21 mouse cellular contexts compared by ENCODE assay signal in genomic region chr13:34818211-34818610, GRCm38 (mm10).
"Had no signal": no experiment of that assay in that cellular context is flagged by ENCODE, and none has a peak within 500 bp of the region (broad histone marks: within the 10 kb centered on the region; RNA-seq: fewer than 3 reads in every experiment).

No protein-coding gene starts in this region.

- DNase-seq: liver, embryonic 13.5 days; liver, postnatal 0 days; midbrain, embryonic 14.5 days; retina, postnatal 1 day; right cerebral cortex, adult 18-20 months; right cerebral cortex, postnatal 25 days; right cerebral cortex, postnatal 4 days; spleen, adult 18-20 months; thymus, adult 2 months; thymus, postnatal 25 days; thymus, postnatal 4 days had no signal

- H3K9me3 ChIP-seq: liver, embryonic 13.5 days; liver, embryonic 15.5 days; lung, embryonic 15.5 days; midbrain, embryonic 10.5 days; neural tube, embryonic 13.5 days; neural tube, embryonic 15.5 days had no signal

- H3K4me2 ChIP-seq: liver, embryonic 13.5 days; liver, embryonic 15.5 days; lung, embryonic 15.5 days; midbrain, embryonic 12.5 days; neural tube, embryonic 13.5 days; neural tube, embryonic 15.5 days had no signal

- H3K36me3 ChIP-seq: liver, embryonic 13.5 days; liver, embryonic 15.5 days; lung, embryonic 15.5 days; midbrain, embryonic 10.5 days; midbrain, embryonic 12.5 days; neural tube, embryonic 13.5 days; neural tube, embryonic 15.5 days had no signal

- H3K27ac ChIP-seq: liver, embryonic 13.5 days; liver, embryonic 15.5 days; lung, embryonic 15.5 days; macrophage; midbrain, embryonic 10.5 days; midbrain, embryonic 12.5 days; neural tube, embryonic 13.5 days; neural tube, embryonic 15.5 days had no signal

- H3K9ac ChIP-seq: liver, embryonic 13.5 days; liver, embryonic 15.5 days; liver, postnatal 0 days; lung, embryonic 15.5 days; midbrain, embryonic 12.5 days; neural tube, embryonic 13.5 days; neural tube, embryonic 15.5 days had no signal

- H3K4me3 ChIP-seq: liver, embryonic 13.5 days; liver, embryonic 15.5 days; lung, embryonic 15.5 days; megakaryocyte, embryonic 14.5 days; midbrain, embryonic 10.5 days; midbrain, embryonic 12.5 days; myocyte; neural tube, embryonic 13.5 days; neural tube, embryonic 15.5 days had no signal

- ATAC-seq: liver, postnatal 0 days; midbrain, embryonic 16.5 days had no signal

- H3K27me3 ChIP-seq: liver, embryonic 13.5 days; liver, embryonic 15.5 days; lung, embryonic 15.5 days; megakaryocyte, embryonic 14.5 days; midbrain, embryonic 12.5 days; neural tube, embryonic 13.5 days; neural tube, embryonic 15.5 days had no signal

- H3K4me1 ChIP-seq: megakaryocyte, embryonic 14.5 days had no signal
